Mouse (Mus musculus): ENCODE results near the gene Bnip2.

Bnip2 gene

DNA sequence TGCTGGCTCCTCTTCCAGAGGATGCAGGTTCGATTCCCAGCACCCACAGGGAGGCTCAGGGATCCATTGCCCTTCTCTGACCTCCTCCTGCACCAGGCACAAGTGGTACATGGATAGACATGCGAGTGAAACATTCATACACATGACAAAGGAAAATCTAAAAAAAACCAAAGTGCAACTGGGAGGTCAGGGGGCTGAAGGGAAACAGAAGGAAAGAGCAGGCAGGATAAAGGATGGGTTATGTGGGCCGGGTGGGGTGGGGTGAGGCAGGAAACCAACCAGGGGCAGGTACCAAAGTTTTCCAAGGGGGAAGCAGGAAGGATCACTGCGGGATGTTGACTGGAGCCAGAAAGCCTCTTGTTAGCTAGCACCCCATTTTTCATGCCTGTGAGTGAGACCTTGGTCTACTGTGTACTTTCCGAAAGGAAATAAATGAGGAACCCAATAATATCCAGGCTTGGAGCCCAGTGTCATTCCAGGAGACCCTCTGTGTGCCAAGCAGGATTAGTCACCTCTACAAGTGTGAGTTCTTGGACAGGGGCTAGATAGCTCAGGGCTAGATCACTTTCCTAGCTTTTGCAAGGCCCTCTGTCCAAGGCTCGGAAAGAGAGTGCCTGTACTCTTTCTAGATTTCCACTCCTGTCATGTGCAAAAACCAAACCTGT, 59.6 kb downstream of the Bnip2 start:
- Histone ChIP-seq H3K27me3 (ENCODE audit: control insufficient read depth, insufficient read depth, low read length, poor library complexity, severe bottlenecking) (no peaks in the 10 kb centered on the region), H3K36me3 (ENCODE audit: control insufficient read depth, insufficient read depth, low read length, poor library complexity, severe bottlenecking) (no peaks in the 10 kb centered on the region)
- no peak for DNase-seq (ENCODE audit: low read depth, low spot score)

DNA sequence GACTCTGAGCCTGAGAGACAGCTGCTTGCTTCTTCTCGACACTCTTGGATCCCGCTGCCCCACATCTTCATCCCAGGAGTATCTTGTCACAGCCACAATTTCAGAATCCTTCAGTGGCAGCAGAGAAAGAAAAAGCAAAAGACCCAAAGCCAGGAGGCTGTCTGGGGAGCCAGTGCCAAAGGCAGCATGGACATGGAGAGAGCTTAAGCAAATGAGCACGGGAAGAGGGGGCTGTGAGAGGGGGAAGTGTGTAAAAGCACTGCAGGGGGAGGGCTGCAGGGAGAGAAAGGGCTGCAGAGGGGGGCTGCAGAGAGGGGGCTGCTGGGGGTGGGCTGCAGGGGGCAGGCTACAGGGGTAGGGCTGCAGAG, 60.1 kb downstream of the Bnip2 start:
- Histone ChIP-seq H3K27me3 (ENCODE audit: control insufficient read depth, insufficient read depth, low read length, poor library complexity, severe bottlenecking) (no peaks in the 10 kb centered on the region), H3K36me3 (ENCODE audit: control insufficient read depth, insufficient read depth, low read length, poor library complexity, severe bottlenecking) (no peaks in the 10 kb centered on the region)
- DNase-seq (ENCODE audit: low read depth, low spot score): no peak

DNA sequence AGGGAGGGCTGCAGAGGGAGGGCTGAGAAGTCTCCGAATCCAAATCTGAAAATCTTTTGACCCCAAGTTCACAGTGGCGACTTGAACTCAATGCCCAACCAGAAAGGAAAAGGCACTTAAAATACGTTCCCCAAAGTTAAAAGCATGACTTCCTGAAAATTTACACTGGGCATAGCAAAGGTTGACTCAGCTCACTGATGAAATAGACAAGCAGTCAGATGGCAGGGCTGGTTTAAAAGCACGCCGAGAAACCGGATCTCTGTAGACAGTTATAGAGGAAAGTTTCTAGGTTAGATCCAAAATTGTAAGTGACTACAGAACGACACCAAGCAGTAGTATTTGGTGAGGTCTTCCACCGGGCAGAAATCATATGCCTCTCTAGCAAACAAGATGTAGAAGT, 60.6 kb downstream of the Bnip2 start:
- DNase-seq (ENCODE audit: low read depth, low spot score): no peak
- no peaks in the 10 kb centered on the region for H3K36me3 ChIP-seq (ENCODE audit: control insufficient read depth, insufficient read depth, low read length, poor library complexity, severe bottlenecking)
- H3K27me3 ChIP-seq (ENCODE audit: control insufficient read depth, insufficient read depth, low read length, poor library complexity, severe bottlenecking): no peaks in the 10 kb centered on the region

DNA sequence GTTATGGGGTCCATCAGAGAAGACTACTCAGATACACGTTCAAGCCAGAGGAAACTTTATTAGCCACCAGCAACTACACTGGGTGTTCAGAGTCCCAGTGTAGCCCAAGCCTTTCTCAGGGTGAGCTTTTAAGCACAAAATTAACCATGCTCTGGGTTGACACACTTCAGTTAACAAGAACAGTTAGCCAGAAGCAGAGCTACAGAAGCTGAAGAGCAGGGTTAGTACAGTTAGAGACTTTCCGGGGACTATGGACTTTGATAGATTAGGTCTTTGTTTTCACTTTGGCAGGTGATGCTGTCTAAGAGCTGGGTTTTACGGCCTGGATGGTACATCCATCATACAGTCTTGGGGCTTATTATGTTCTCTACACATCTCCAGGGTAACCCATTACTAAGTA, 63.5 kb downstream of the Bnip2 start:
- no peak for DNase-seq (ENCODE audit: low read depth, low spot score)
- no peaks in the 10 kb centered on the region for H3K36me3 ChIP-seq (ENCODE audit: control insufficient read depth, insufficient read depth, low read length, poor library complexity, severe bottlenecking)
- no peaks in the 10 kb centered on the region for H3K27me3 ChIP-seq (ENCODE audit: control insufficient read depth, insufficient read depth, low read length, poor library complexity, severe bottlenecking)

DNA sequence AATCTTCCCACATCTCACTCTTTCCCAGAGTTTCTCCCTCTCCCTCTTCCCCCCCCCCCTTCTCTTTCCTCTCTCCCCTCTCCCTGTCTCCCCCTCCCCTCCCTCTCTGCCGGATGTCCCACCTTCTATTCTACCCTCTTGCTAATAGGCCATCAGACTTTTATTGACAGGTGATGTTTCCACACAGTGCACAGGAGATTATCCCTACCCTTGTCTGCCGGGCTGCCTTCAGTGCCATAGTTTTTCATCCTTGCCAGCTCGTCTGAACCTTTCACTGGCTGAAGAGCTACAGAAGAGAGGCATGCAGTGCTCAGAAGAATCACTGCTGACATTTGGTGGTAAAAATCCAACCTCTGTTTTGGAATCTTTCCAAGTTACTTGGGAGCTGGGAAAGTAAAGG, 64.1 kb downstream of the Bnip2 start:
- no peaks in the 10 kb centered on the region for H3K27me3 ChIP-seq (ENCODE audit: control insufficient read depth, insufficient read depth, low read length, poor library complexity, severe bottlenecking)
- no peaks in the 10 kb centered on the region for H3K36me3 ChIP-seq (ENCODE audit: control insufficient read depth, insufficient read depth, low read length, poor library complexity, severe bottlenecking)
- DNase-seq (ENCODE audit: low read depth, low spot score): no peak

Data from splenic B cell, adult 2 months (primary cell).